Mouse (Mus musculus): Measurements from ENCODE around the gene Atad5.

- TF ChIP-seq CTCF (IDR thresholded peaks at IDR 0.05; ENCODE audit: low read depth) (peak; percentile 19; the same call in 1 of the 2 replicates), EP300 (IDR thresholded peaks at IDR 0.05; ENCODE audit: low read depth) (no peak)
These were observed 92.0 kb downstream of the Atad5 start for GRCm38 (mm10) chr11:80181021-80181749.

All from liver, embryonic 14.5 days (tissue).